Mouse (Mus musculus) CH12.LX (cell line): ENCODE measurements around the gene Derl2.

Experiments
- CHD2 ChIP-seq: IDR thresholded peaks from 2 replicates; pipeline ENCODE4 v1.6.1; 2011; ENCODE audit warnings: low read length, improper control_type of control experiment
- CTCF ChIP-seq, 2 experiments: IDR thresholded peaks in 1 of 2; conservative IDR thresholded peaks in 1 of 2; 2 replicates each; pipeline ENCODE4 v1.5.1; 2011 to 2012; ENCODE audit warnings: low read depth in 2 of 2, low read length in 2 of 2, improper control_type of control experiment in 1 of 2, inconsistent platforms in 1 of 2, mild to moderate bottlenecking in 1 of 2, moderate library complexity in 1 of 2
- EP300 ChIP-seq: IDR thresholded peaks from 2 replicates; pipeline ENCODE4 v1.6.1; 2011; ENCODE audit warnings: low read length, improper control_type of control experiment
- GABPA ChIP-seq: IDR thresholded peaks from 2 replicates; pipeline ENCODE4 v1.6.1; 2012; ENCODE audit warnings: low read depth, low read length, improper control_type of control experiment, inconsistent platforms; ENCODE audit not compliant: insufficient replicate concordance
- HCFC1 ChIP-seq: IDR thresholded peaks from 2 replicates; pipeline ENCODE4 v1.6.1; 2012; ENCODE audit warnings: low read depth, mild to moderate bottlenecking, inconsistent platforms, low read length, improper control_type of control experiment
- PAX5 ChIP-seq: IDR thresholded peaks from 2 replicates; pipeline ENCODE4 v1.6.1; 2012; ENCODE audit warnings: low read length, inconsistent platforms, mixed read lengths
- POLR2A ChIP-seq: IDR thresholded peaks from 2 replicates; pipeline ENCODE4 v1.6.1; 2011; ENCODE audit warnings: low read depth, mild to moderate bottlenecking, improper control_type of control experiment, low read length
- POLR2AphosphoS2 ChIP-seq: IDR thresholded peaks from 2 replicates; pipeline ENCODE4 v1.6.1; 2011; ENCODE audit warnings: low read depth, low read length, improper control_type of control experiment
- RCOR1 ChIP-seq: conservative IDR thresholded peaks from 2 replicates; pipeline ENCODE4 v1.6.1; 2012; ENCODE audit warnings: low read depth, mild to moderate bottlenecking, inconsistent platforms, low read length, improper control_type of control experiment
- SMC3 ChIP-seq: IDR thresholded peaks from 2 replicates; pipeline ENCODE4 v1.6.1; 2011; ENCODE audit warnings: low read depth, low read length, improper control_type of control experiment

DNA sequence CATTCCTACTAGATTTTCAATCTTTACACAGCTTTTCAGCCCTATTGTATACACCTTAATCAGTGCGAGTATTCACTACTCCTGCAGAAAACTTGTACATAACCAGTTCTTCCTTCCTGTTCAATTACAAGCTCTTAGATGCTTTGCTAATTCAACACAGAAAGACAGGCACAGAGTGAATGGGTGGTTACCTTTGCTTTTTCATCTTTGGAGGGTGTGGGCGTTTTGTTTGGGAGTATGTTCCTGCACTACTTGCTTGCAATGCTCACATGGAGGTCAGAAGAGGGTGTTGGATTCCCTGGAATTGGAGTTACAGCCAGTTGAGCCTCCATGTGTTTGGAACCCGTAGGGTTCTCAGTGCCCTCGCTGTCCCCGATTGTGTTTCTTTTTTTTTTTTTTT is 14.6 kb downstream of the Derl2 start:
- TF ChIP-seq POLR2A (no peak), CTCF (conservative IDR thresholded peaks at IDR 0.05 in 1 of 2, IDR thresholded peaks at IDR 0.05 in 1 of 2; ENCODE audit: low read depth in 2 of 2, low read length in 2 of 2) (no peak), POLR2AphosphoS2 (no peak), HCFC1 (no peak), SMC3 (no peak), RCOR1 (no peak), PAX5 (no peak), EP300 (no peak), GABPA (no peak), CHD2 (no peak)
